Mouse (Mus musculus) megakaryocyte, embryonic 14.5 days (primary cell): Measurements from ENCODE around the gene Pim1.

Experiments used
- FLI1 ChIP-seq: IDR thresholded peaks from 2 replicates; pipeline ENCODE4 v1.6.1; 2012; ENCODE audit warnings: low read length, inconsistent platforms, mixed read lengths
- GATA1 ChIP-seq: IDR thresholded peaks from 3 replicates; pipeline ENCODE4 v1.6.1; 2012; ENCODE audit warnings: mixed read lengths, low read length, inconsistent platforms, borderline replicate concordance

DNA sequence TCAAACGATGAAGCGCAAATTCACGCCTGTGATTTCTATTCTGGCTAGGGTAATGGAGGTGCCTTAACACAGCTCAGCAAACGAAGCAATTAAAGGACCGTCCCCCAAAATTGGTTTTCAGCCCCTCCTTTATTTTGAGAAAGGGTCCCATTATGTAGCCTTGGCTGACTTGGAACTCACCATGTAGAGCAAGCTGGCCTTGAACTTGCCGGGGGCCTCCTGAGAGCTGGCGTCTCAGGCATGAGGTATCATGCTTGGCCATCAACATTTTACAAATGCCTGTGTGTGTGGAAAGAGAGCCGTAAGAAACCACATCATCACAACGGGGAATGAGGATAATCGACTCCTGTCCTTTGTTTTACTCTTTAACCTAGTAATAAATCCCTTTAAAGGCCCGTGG lies 23.5 kb upstream of the Pim1 start:
- TF ChIP-seq GATA1 (no peak), FLI1 (no peak)
